Mouse (Mus musculus) skeletal muscle tissue, adult 2 months (tissue): ENCODE results near the gene Adap1.

Experiments
- DNase-seq: peaks from one replicate; pipeline ENCODE4 v3.0.0-alpha.2; 2012; ENCODE audit warnings: low read depth, low spot score

Adap1 gene

GRCm38 (mm10) chr5:139252081-139252909 lies 73.1 kb downstream of the Adap1 start, which contains the start of gene Get4:
Gene Get4 (plus strand): TSS chr5:139252324.
- DNase-seq: peak; percentile 99

GRCm38 (mm10) chr5:139251736-139252080 lies 73.7 kb downstream of the Adap1 start:
- DNase-seq: no peak

GRCm38 (mm10) chr5:139251279-139251678 lies 74.1 kb downstream of the Adap1 start:
- no peak for DNase-seq

- DNase-seq: no peak
These were observed 76.6 kb downstream of the Adap1 start for GRCm38 (mm10) chr5:139248846-139249245.

GRCm38 (mm10) chr5:139247767-139248166 lies 77.7 kb downstream of the Adap1 start:
- DNase-seq: no peak

GRCm38 (mm10) chr5:139243384-139243783 lies 82.0 kb downstream of the Adap1 start:
- DNase-seq: peak; percentile 68

GRCm38 (mm10) chr5:139241022-139241761 lies 84.2 kb downstream of the Adap1 start:
- DNase-seq: no peak

GRCm38 (mm10) chr5:139237436-139237835 lies 88.0 kb downstream of the Adap1 start:
- DNase-seq: no peak

GRCm38 (mm10) chr5:139234423-139234822 lies 91.0 kb downstream of the Adap1 start:
- DNase-seq: no peak

GRCm38 (mm10) chr5:139232083-139232482 lies 93.3 kb downstream of the Adap1 start:
- no peak for DNase-seq

- DNase-seq: no peak
These were observed 95.7 kb downstream of the Adap1 start for GRCm38 (mm10) chr5:139229716-139230115.

- no peak for DNase-seq
These were observed 97.1 kb downstream of the Adap1 start for GRCm38 (mm10) chr5:139228318-139228717.

- DNase-seq: no peak
These were observed 97.8 kb downstream of the Adap1 start for GRCm38 (mm10) chr5:139227645-139228044.

GRCm38 (mm10) chr5:139227236-139227635 lies 98.2 kb downstream of the Adap1 start:
- DNase-seq: no peak

- DNase-seq: no peak
These were observed 102.1 kb downstream of the Adap1 start for GRCm38 (mm10) chr5:139223331-139223730.
